Mouse (Mus musculus): ENCODE data around the gene Elovl6. TPM values are rescaled to one million over a fixed set of nuclear protein-coding genes. Genes with fewer than 3 reads are reported as not detected.

The Elovl6 gene
- polyA plus RNA-seq, 1 experiment = 0.01 TPM

GRCm38 (mm10) chr3:129617450-129617849, 85.3 kb downstream of the Elovl6 start:
- H3K4me1 ChIP-seq (ENCODE audit: control insufficient read depth) = peaks cover 9% of the 10 kb centered on the region
- no peaks in the 10 kb centered on the region for H3K27me3 ChIP-seq (ENCODE audit: control insufficient read depth)
- peaks cover 2% of the 10 kb centered on the region; the same call in 1 of the 2 replicates for H3K36me3 ChIP-seq (ENCODE audit: control insufficient read depth)
- H3K9me3 ChIP-seq (ENCODE audit: control insufficient read depth, low read length) = no peaks in the 10 kb centered on the region
- H3K4me3 ChIP-seq (replicated peaks) = no peak overlapping the region
- no peak for TF ChIP-seq GATA1 (IDR thresholded peaks at IDR 0.05; ENCODE audit: low read length)
- no peak for TF ChIP-seq TAL1 (IDR thresholded peaks at IDR 0.05; ENCODE audit: low read length)

- Histone ChIP-seq H3K4me3 (replicated peaks) (no peak overlapping the region), H3K27me3 (ENCODE audit: control insufficient read depth) (no peaks in the 10 kb centered on the region), H3K36me3 (ENCODE audit: control insufficient read depth) (peaks cover 2% of the 10 kb centered on the region; the same call in 1 of the 2 replicates), H3K9me3 (ENCODE audit: control insufficient read depth, low read length) (no peaks in the 10 kb centered on the region), H3K4me1 (ENCODE audit: control insufficient read depth) (peaks cover 9% of the 10 kb centered on the region)
- TF ChIP-seq TAL1 (IDR thresholded peaks at IDR 0.05; ENCODE audit: low read length) = no peak
- no peak for TF ChIP-seq GATA1 (IDR thresholded peaks at IDR 0.05; ENCODE audit: low read length)
These were observed 87.1 kb downstream of the Elovl6 start for GRCm38 (mm10) chr3:129619194-129619775.

- H3K27me3 ChIP-seq (ENCODE audit: control insufficient read depth) = no peaks in the 10 kb centered on the region
- H3K36me3 ChIP-seq (ENCODE audit: control insufficient read depth) = peaks cover 2% of the 10 kb centered on the region; the same call in 1 of the 2 replicates
- peaks cover 9% of the 10 kb centered on the region for H3K4me1 ChIP-seq (ENCODE audit: control insufficient read depth)
- H3K9me3 ChIP-seq (ENCODE audit: control insufficient read depth, low read length) = no peaks in the 10 kb centered on the region
- no peak for TF ChIP-seq TAL1 (IDR thresholded peaks at IDR 0.05; ENCODE audit: low read length)
- no peak for TF ChIP-seq GATA1 (IDR thresholded peaks at IDR 0.05; ENCODE audit: low read length)
- no peak overlapping the region for H3K4me3 ChIP-seq (replicated peaks)
These were observed 88.6 kb downstream of the Elovl6 start for GRCm38 (mm10) chr3:129620802-129621201.

GRCm38 (mm10) chr3:129621255-129621654, 89.1 kb downstream of the Elovl6 start:
- TF ChIP-seq TAL1 (IDR thresholded peaks at IDR 0.05; ENCODE audit: low read length) (no peak), GATA1 (IDR thresholded peaks at IDR 0.05; ENCODE audit: low read length) (no peak)
- Histone ChIP-seq H3K4me3 (replicated peaks) (no peak overlapping the region), H3K9me3 (ENCODE audit: control insufficient read depth, low read length) (no peaks in the 10 kb centered on the region), H3K4me1 (ENCODE audit: control insufficient read depth) (peaks cover 9% of the 10 kb centered on the region), H3K27me3 (ENCODE audit: control insufficient read depth) (no peaks in the 10 kb centered on the region), H3K36me3 (ENCODE audit: control insufficient read depth) (peaks cover 2% of the 10 kb centered on the region; the same call in 1 of the 2 replicates)

GRCm38 (mm10) chr3:129622120-129622519, 90.0 kb downstream of the Elovl6 start:
- TF ChIP-seq TAL1 (IDR thresholded peaks at IDR 0.05; ENCODE audit: low read length) (no peak), GATA1 (IDR thresholded peaks at IDR 0.05; ENCODE audit: low read length) (no peak)
- Histone ChIP-seq H3K36me3 (ENCODE audit: control insufficient read depth) (no peaks in the 10 kb centered on the region; the same call in 1 of the 2 replicates), H3K4me3 (replicated peaks) (no peak overlapping the region), H3K9me3 (ENCODE audit: control insufficient read depth, low read length) (no peaks in the 10 kb centered on the region), H3K27me3 (ENCODE audit: control insufficient read depth) (no peaks in the 10 kb centered on the region), H3K4me1 (ENCODE audit: control insufficient read depth) (peaks cover 9% of the 10 kb centered on the region)

- TF ChIP-seq TAL1 (IDR thresholded peaks at IDR 0.05; ENCODE audit: low read length) = no peak
- no peak for TF ChIP-seq GATA1 (IDR thresholded peaks at IDR 0.05; ENCODE audit: low read length)
- no peaks in the 10 kb centered on the region; the same call in 1 of the 2 replicates for H3K36me3 ChIP-seq (ENCODE audit: control insufficient read depth)
- H3K4me3 ChIP-seq (replicated peaks) = no peak overlapping the region
- H3K4me1 ChIP-seq (ENCODE audit: control insufficient read depth) = peaks cover 9% of the 10 kb centered on the region
- H3K9me3 ChIP-seq (ENCODE audit: control insufficient read depth, low read length) = no peaks in the 10 kb centered on the region
- no peaks in the 10 kb centered on the region for H3K27me3 ChIP-seq (ENCODE audit: control insufficient read depth)
These were observed 90.5 kb downstream of the Elovl6 start for GRCm38 (mm10) chr3:129622705-129623104.

GRCm38 (mm10) chr3:129624193-129624805, 92.1 kb downstream of the Elovl6 start:
- Histone ChIP-seq H3K4me3 (replicated peaks) (no peak overlapping the region), H3K27me3 (ENCODE audit: control insufficient read depth) (no peaks in the 10 kb centered on the region), H3K36me3 (ENCODE audit: control insufficient read depth) (no peaks in the 10 kb centered on the region; the same call in 1 of the 2 replicates), H3K4me1 (ENCODE audit: control insufficient read depth) (peaks cover 9% of the 10 kb centered on the region), H3K9me3 (ENCODE audit: control insufficient read depth, low read length) (no peaks in the 10 kb centered on the region)
- TF ChIP-seq TAL1 (IDR thresholded peaks at IDR 0.05; ENCODE audit: low read length) (no peak), GATA1 (IDR thresholded peaks at IDR 0.05; ENCODE audit: low read length) (no peak)

- H3K36me3 ChIP-seq (ENCODE audit: control insufficient read depth) = no peaks in the 10 kb centered on the region
- H3K27me3 ChIP-seq (ENCODE audit: control insufficient read depth) = no peaks in the 10 kb centered on the region
- H3K4me3 ChIP-seq (replicated peaks) = no peak overlapping the region
- H3K4me1 ChIP-seq (ENCODE audit: control insufficient read depth) = peaks cover 4% of the 10 kb centered on the region; the same call in 1 of the 2 replicates
- H3K9me3 ChIP-seq (ENCODE audit: control insufficient read depth, low read length) = no peaks in the 10 kb centered on the region
- TF ChIP-seq GATA1 (IDR thresholded peaks at IDR 0.05; ENCODE audit: low read length) = no peak
- TF ChIP-seq TAL1 (IDR thresholded peaks at IDR 0.05; ENCODE audit: low read length) = no peak
These were observed 95.1 kb downstream of the Elovl6 start for GRCm38 (mm10) chr3:129627281-129627680.

- Histone ChIP-seq H3K27me3 (ENCODE audit: control insufficient read depth) (no peaks in the 10 kb centered on the region), H3K4me3 (replicated peaks) (no peak overlapping the region), H3K4me1 (ENCODE audit: control insufficient read depth) (peaks cover 8% of the 10 kb centered on the region; the same call in 1 of the 2 replicates), H3K36me3 (ENCODE audit: control insufficient read depth) (peaks cover 4% of the 10 kb centered on the region; the same call in 1 of the 2 replicates), H3K9me3 (ENCODE audit: control insufficient read depth, low read length) (no peaks in the 10 kb centered on the region)
- TF ChIP-seq GATA1 (IDR thresholded peaks at IDR 0.05; ENCODE audit: low read length) = no peak
- no peak for TF ChIP-seq TAL1 (IDR thresholded peaks at IDR 0.05; ENCODE audit: low read length)
These were observed 98.9 kb downstream of the Elovl6 start for GRCm38 (mm10) chr3:129631018-129631417.

All from erythroblast, embryonic 14.5 days (primary cell).